Mouse (Mus musculus): ENCODE data around the gene Pxt1.
"Not testable (repeated sequence)": the region's sequence is repeated elsewhere in the genome, so short reads cannot be mapped to it uniquely, and the experiment has no call there.

The Pxt1 gene

GRCm38 (mm10) chr17:28943740-28944139 is at the start of gene Pxt1:
TSS of gene Pxt1 (minus strand) at chr17:28943840.
- DNase-seq (ENCODE audit: extremely low spot score, low read depth, low spot score), result no peak

GRCm38 (mm10) chr17:28993004-28993403 is 49.4 kb upstream of the Pxt1 start:
- DNase-seq (ENCODE audit: extremely low spot score, low read depth, low spot score), result not testable (repeated sequence)

GRCm38 (mm10) chr17:28992105-28992504 is 48.5 kb upstream of the Pxt1 start:
- DNase-seq (ENCODE audit: extremely low spot score, low read depth, low spot score), result no peak

- no peak for DNase-seq (ENCODE audit: extremely low spot score, low read depth, low spot score)
Measured at GRCm38 (mm10) chr17:28991286-28991685, 47.6 kb upstream of the Pxt1 start.

- no peak for DNase-seq (ENCODE audit: extremely low spot score, low read depth, low spot score)
Measured at GRCm38 (mm10) chr17:28990060-28990459, 46.4 kb upstream of the Pxt1 start.

GRCm38 (mm10) chr17:28988996-28989395 is 45.4 kb upstream of the Pxt1 start:
- no peak for DNase-seq (ENCODE audit: extremely low spot score, low read depth, low spot score)

GRCm38 (mm10) chr17:28988291-28988690 is 44.7 kb upstream of the Pxt1 start:
- no peak for DNase-seq (ENCODE audit: extremely low spot score, low read depth, low spot score)

GRCm38 (mm10) chr17:28987713-28988112 is 44.1 kb upstream of the Pxt1 start:
- peak; percentile 50 for DNase-seq (ENCODE audit: extremely low spot score, low read depth, low spot score)

- no peak for DNase-seq (ENCODE audit: extremely low spot score, low read depth, low spot score)
Measured at GRCm38 (mm10) chr17:28986833-28987232, 43.2 kb upstream of the Pxt1 start.

GRCm38 (mm10) chr17:28984724-28985420 is 41.2 kb upstream of the Pxt1 start:
- no peak for DNase-seq (ENCODE audit: extremely low spot score, low read depth, low spot score)

- DNase-seq (ENCODE audit: extremely low spot score, low read depth, low spot score), result no peak
Measured at GRCm38 (mm10) chr17:28982591-28982990, 39.0 kb upstream of the Pxt1 start.

GRCm38 (mm10) chr17:28981081-28981480 is 37.4 kb upstream of the Pxt1 start:
- no peak for DNase-seq (ENCODE audit: extremely low spot score, low read depth, low spot score)

GRCm38 (mm10) chr17:28979091-28979490 is 35.5 kb upstream of the Pxt1 start:
- DNase-seq (ENCODE audit: extremely low spot score, low read depth, low spot score), result no peak

- DNase-seq (ENCODE audit: extremely low spot score, low read depth, low spot score), result no peak
Measured at GRCm38 (mm10) chr17:28970122-28970521, 26.5 kb upstream of the Pxt1 start.

GRCm38 (mm10) chr17:28967021-28967610 is 23.5 kb upstream of the Pxt1 start:
- no peak for DNase-seq (ENCODE audit: extremely low spot score, low read depth, low spot score)

- no peak for DNase-seq (ENCODE audit: extremely low spot score, low read depth, low spot score)
Measured at GRCm38 (mm10) chr17:28961596-28961995, 18.0 kb upstream of the Pxt1 start.

- no peak for DNase-seq (ENCODE audit: extremely low spot score, low read depth, low spot score)
Measured at GRCm38 (mm10) chr17:28960597-28960996, 17.0 kb upstream of the Pxt1 start.

GRCm38 (mm10) chr17:28954416-28954815 is 10.8 kb upstream of the Pxt1 start:
- DNase-seq (ENCODE audit: extremely low spot score, low read depth, low spot score), result no peak

- no peak for DNase-seq (ENCODE audit: extremely low spot score, low read depth, low spot score)
Measured at GRCm38 (mm10) chr17:28953251-28953650, 9.6 kb upstream of the Pxt1 start.

GRCm38 (mm10) chr17:28951831-28952799 is 8.5 kb upstream of the Pxt1 start, which contains the start of gene Kctd20:
TSS of gene Kctd20 (plus strand) at chr17:28951950.
- DNase-seq (ENCODE audit: extremely low spot score, low read depth, low spot score), result peak; percentile 73

GRCm38 (mm10) chr17:28950751-28951150 is 7.1 kb upstream of the Pxt1 start:
- no peak for DNase-seq (ENCODE audit: extremely low spot score, low read depth, low spot score)

Measured in hindlimb bud, embryonic 11.5 days (tissue).